Mouse (Mus musculus) adrenal gland, adult 18-20 months (tissue): ENCODE results near the gene Vsig8. TPM values are rescaled to one million over a fixed set of nuclear protein-coding genes. Genes with fewer than 3 reads are reported as not detected.
A peak's percentile ranks its signal among the peaks of the same experiment; 100 is the strongest.

ENCODE experiments used
- DNase-seq, 2 experiments: peaks; one replicate each; pipeline ENCODE4 v3.0.0; 2021 to 2022; ENCODE audit warnings: low spot score in 2 of 2
- long read RNA-seq, 2 experiments: library from polyadenylated mRNA; stranded (forward); transcript quantifications; one replicate each; pipeline ENCODE4 v2.0.0; 2021
- total RNA-seq, 2 experiments: library from RNA; stranded (reverse); gene quantifications; 1 replicate in 1 of 2; 2 replicates in 1 of 2; pipeline ENCODE4 v1.2.3; 2021

Vsig8 gene
- total RNA-seq = under 1 TPM in 1 of 2 experiments, not detected in 1; 0.40 TPM
- long read RNA-seq, experiment 1 = 0 reads
- long read RNA-seq, experiment 2, partial matches to known transcripts = 2 of 2 reads
- long read RNA-seq, experiment 2, other reads (novel, unspliced or antisense) = 0 of 2 reads

GRCm38 (mm10) chr1:172555638-172556037 lies at the start of gene Vsig8:
Gene Vsig8, plus strand, starts transcription at chr1:172555938.
- no peak for DNase-seq

GRCm38 (mm10) chr1:172507001-172507400 lies 48.7 kb upstream of the Vsig8 start:
- DNase-seq = no peak

DNA sequence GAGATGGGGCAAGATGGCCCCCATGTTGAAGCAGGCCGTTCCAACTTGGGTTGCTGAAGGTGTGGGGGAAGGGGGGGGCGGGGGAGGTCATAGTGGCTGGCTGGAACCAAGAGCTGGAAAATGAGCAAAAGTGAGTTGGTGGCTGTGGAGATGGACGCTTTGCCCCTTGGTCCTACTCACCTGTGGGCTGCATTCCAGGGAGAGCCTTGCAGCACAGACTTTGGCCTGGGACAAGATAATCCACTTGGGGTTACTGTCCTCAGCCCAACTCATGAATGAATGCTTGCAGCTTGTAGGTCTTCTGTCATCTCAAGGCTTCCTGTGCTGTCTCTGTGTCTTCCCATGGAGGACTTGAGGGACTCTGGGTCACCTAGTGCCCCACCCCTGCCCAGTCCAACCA lies 48.0 kb upstream of the Vsig8 start:
- no peak for DNase-seq

DNA sequence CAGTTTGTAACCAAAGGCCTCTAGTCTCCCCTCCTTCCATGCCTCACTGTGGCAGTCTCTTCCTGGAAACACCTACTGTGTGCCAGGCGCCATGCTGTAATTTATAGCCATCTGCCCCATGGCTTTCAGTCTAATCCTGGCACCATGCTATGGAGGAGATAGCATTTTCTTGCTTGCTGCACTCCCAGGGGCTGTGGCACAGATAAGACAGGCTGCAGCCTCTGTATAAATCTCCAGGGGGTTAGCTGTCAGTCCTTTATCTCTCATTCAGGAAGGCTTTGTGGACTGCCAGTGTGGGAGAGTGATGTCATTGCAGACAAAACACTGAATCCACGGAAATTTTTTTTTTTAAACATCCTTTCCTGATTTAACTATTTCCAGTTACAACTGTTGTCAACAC lies 47.6 kb upstream of the Vsig8 start:
- DNase-seq = no peak

DNA sequence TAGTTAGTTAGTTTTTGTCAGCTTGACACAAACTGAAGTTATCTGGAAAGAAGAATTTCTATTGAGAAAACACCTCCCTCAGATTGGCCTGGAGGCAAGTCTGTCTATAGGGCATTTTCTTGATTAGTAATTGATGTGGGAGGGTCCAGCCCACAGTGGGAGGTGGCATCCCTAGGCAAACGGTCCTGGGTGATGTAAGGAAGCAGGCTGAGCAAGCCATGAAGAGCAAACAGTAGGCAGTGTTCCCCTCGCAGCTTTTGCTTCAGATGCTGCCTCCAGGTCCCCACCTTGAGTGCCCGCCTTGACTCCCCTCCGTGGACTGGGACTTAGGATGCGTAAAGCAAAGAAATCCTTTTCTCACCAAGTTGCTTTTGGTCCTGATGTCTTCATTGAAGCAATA lies 46.5 kb upstream of the Vsig8 start:
- DNase-seq = no peak

GRCm38 (mm10) chr1:172509983-172510382 lies 45.8 kb upstream of the Vsig8 start:
- no peak for DNase-seq

DNA sequence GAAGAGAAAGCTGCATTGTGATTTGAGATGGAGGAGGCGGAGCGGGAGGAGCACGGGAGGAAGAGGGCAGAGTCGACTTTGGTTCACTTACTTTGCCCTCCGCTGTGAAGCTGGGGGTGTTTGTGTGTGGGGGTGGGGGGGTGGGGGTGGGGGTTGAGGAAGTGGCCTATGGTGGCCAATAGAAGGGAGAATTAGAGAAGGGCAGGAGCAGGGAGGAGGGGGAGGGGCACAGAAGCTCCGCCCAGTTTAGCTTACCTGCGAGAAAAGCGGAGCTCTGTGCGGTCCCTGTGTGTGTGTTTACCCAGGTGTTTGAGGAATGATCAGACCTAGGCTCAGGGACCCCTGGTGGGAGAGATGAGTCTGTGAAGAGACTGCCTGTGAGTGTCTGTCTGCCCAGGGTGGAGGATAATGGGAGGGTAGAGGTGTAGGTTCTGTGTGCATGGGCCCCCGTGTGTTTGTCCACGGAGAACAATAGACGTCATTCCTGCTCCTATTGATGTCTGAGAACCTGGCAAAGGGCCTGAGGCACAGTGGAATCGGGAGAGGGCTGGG lies 45.2 kb upstream of the Vsig8 start:
- DNase-seq = no peak

DNA sequence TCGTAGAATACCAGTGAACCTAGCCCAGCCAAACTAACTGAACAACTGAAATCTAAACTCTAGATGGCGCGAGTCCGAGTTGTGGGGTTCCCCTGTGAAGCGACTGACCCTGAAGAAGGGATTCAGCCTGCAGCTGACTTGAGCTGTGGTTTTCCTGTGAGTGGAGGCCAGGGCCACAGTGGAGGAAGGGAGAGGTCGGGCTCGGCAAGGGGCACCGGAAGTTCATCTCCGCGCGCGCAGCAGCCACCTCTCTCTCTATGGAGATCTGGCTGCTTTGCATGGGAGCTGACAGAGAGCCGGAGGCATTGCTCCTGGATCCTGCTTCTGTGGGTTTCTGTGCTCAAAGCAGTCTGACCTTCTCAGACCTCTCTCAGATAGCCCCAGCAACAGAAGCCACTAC lies 42.8 kb upstream of the Vsig8 start:
- peak; percentile 47 to 56 for DNase-seq

DNA sequence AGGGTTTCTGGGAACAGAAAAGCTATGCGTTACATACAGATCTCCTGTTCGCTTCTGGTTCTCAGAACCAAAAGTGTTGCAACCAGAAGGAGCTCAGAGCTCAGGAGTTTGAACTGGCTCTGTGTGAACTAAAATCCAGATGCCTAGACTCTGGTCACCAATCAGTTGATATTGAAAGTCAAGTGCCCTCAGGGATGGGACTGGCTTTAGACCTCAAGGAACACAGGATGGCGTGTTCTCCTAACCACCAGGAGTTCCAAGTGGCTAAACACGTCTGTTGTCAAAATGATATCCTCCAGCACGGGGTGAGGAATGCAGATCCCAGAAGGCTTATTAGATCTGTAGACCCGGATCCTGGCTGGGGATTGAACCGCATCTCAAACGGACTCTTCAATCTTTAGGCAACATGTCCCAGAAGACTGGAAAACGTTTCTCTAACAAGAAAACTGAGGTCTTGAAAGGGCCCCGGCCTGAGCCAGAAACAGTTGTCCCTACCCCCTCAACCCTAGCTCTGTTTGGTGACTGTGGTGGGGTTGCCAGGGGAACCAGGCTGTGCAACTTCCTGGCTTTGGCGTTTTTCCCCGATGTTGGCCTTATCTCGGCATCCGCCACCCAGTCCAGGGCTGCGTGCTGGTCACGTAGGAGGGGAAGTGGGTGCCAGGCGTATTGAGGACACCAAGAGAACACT lies 42.1 kb upstream of the Vsig8 start:
- no peak for DNase-seq

GRCm38 (mm10) chr1:172514213-172514529 lies 41.6 kb upstream of the Vsig8 start:
- no peak for DNase-seq

DNA sequence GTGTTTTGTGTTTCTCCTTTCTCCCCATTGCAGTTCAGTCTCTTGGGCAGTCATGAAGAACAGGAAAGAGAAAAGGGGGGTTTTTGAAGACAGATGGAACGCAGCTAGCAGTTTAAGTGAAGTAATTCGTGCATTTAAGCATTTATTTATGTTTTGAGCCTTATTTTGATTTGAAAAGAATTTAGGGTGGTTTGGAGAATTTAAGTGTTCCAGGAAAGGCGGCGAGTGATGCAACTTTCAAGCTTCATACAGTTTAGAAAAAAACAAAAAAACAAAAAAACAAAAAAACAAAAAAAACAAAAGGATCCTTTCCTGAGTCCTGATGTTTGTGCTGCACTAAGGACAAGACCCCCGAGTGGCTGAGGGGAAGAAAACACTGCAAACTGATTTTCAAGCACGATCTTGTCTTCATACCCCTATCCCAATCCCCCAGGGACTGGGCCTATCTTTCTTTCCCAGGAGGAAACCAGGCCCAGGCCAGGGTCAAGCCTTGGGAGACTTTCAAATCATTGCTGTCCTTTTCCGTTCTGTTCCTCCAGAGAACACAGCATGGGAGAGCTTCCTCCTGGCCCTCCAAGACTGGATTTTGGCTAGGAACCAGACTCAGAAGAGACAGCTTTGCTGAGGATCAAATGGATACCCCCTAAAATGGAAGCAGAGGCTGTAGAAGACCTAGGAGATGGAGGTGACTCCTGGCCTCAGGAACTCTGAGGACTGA lies 41.0 kb upstream of the Vsig8 start:
- DNase-seq = no peak

- DNase-seq = no peak
Measured at GRCm38 (mm10) chr1:172515396-172515795, 40.3 kb upstream of the Vsig8 start.

DNA sequence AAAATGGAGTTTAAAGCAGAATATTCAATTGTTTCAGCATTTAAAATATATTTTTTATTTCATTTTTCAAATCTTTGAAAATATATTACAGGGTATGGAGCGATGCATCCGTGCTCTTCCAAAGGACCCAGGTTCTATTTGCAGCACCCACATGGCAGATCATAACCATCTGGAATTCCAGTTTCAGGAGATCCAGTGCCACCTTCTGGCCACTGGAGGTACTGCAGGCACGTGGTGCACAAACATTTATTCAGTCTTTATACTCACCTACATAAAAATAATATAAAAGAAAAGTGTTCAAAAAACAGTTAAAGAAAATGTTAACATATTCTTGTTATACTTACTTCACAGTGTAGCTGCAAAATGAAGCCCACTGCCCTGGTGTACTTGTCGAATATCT lies 37.7 kb upstream of the Vsig8 start:
- DNase-seq = no peak

DNA sequence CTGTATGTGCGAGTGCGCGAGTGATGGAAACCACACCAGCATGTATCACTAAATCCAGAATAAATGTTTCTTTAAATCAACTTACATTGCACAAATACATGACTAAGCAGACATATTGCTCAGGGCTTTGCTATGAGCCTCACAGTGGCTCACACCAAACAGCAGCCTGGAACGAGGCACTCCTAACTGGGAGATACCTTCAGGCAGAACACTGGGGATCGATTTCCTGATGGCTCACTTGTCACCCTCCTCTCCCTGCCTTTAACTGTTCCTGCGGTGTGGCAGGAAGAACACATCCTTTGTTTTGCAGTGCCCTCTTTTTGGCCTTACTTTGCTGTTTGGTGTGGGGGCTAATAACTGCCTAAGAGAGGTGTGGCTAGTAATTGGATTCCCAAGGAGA lies 36.1 kb upstream of the Vsig8 start:
- no peak for DNase-seq

- peak; percentile 42 to 47 for DNase-seq
Measured at GRCm38 (mm10) chr1:172520576-172521440, 34.9 kb upstream of the Vsig8 start, which contains the start of gene Cfap45. Gene Cfap45, plus strand, starts transcription at chr1:172520801.

GRCm38 (mm10) chr1:172522524-172522923 lies 33.2 kb upstream of the Vsig8 start:
- DNase-seq = no peak

GRCm38 (mm10) chr1:172523699-172524101 lies 32.0 kb upstream of the Vsig8 start:
- DNase-seq = no peak

DNA sequence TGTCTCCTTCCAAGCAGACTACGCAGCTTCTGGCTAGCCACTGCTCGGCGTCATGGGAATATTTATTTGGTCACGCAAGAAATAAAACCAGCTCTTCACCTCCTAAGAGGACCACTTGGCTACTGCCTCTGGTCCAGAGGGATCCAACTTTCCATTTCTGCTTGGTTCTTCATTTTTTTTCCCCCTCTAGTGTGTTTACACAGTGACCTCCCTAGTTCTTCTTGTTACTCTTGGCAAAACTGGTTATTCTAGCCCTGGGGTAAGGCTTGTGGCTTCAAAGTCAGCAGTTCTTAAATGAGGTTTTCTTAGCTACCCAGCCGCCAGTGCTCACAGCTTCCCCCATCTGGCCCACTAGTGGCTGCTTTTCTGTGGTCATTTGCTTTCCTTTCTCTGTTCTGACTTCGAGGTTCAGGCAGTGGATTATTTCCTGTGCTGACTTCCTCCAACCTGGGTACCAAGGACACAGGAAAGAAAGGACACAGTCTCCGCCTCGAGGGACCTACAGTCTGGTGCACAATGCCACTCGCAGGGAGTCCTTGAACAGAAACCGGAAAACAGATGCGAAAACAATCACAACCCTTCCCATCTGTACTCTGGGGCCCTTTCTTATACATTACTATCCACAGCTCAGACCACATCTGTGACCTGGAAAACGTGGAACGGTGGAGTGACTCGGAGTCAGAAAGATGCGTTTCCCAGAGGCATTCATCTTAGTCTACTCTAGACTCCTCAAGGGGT lies 30.5 kb upstream of the Vsig8 start:
- no peak for DNase-seq

DNA sequence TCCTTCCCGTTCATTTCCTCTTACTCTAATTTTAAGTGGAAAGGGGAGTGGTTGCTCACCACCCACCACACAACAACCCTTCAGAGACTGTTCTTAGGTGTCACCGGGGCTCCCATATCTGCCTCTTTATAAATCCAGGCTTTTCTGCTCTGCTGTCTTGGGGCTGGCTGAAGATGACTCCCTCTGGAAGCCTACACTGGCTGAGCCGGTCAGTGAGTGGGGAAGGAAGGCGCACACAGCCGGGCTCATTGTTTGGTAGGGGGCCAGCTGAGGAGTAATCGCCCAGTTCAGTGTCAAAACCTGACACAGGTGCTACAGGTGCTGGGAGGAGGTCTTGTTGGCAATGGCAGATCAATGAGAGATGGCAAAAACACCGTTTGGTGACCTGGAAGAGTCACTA lies 29.8 kb upstream of the Vsig8 start:
- DNase-seq = no peak

DNA sequence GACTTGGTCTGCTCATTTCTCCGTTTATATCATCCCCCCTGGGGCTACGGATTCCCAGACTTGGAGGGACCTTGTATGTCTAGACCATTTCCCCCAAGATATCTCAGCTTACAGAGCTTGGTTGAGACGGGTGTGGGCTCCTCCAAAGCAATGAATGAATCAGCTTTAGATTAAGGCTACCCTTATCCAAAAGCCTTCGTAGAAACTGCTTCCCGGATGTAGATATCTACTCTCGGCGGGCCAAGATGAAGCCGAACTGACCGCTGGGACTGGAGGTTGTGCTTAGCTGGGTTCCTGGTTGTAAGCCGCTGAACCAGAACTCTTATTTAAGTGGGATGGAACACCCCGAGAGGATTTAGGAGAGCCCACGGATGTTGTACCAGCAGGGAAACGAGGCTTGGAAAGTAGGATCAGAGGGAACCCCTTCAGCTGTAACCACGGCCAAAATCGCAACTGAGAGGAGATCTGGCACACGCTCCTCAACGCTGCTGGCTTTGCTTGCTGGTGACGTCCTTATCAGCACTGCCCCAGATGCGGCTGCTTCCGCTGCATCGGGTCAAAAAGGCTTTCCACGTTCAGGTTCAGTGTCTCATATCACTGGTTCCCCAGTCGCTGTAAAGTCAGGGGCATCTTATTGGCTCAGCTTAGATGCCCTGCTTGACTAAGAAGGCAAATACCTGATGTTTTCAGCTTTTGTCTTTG lies 29.2 kb upstream of the Vsig8 start:
- no peak for DNase-seq
